Comparison of ENCODE assay signal across 19 mouse cellular contexts in genomic region chrX:162402487-162402886, GRCm38 (mm10).
A peak's percentile ranks its signal among the peaks of the same experiment; 100 is the strongest.
DNase-seq lines count a peak whose midpoint lies in the region; ATAC-seq lines count a peak whose summit lies in the region.
"Had no signal": no experiment of that assay in that cellular context is flagged by ENCODE, and none has a peak within 500 bp of the region (broad histone marks: within the 10 kb centered on the region; RNA-seq: fewer than 3 reads in every experiment).

No protein-coding gene starts in this region.

- no peaks in the 10 kb centered on the region for H3K4me1 ChIP-seq in heart, embryonic 12.5 days (replicated peaks)
- H3K4me1 ChIP-seq in neural tube, embryonic 15.5 days, result no peaks in the 10 kb centered on the region
- H3K4me1 ChIP-seq in embryonic facial prominence, embryonic 10.5 days, result no peaks in the 10 kb centered on the region
- H3K4me1 ChIP-seq: heart, embryonic 13.5 days; limb, embryonic 12.5 days had no signal

- WGBS in heart, embryonic 12.5 days, result 63% methylated on average over 3 of the region's 3 CpGs
- 72% methylated on average over 3 of the region's 3 CpGs for WGBS in neural tube, embryonic 15.5 days
- 63% methylated on average over 3 of the region's 3 CpGs for WGBS in embryonic facial prominence, embryonic 10.5 days

- peak; percentile 3 to 6 for DNase-seq in heart, adult 18-20 months
- peak; percentile 13 for DNase-seq in neural tube, embryonic 10.5 days (ENCODE audit: extremely low spot score, low spot score)
- peak; percentile 12 for DNase-seq in embryonic facial prominence, embryonic 10.5 days (ENCODE audit: low spot score)
- DNase-seq in lung, postnatal 10 days, result peak; percentile 29
- DNase-seq: adrenal gland, adult 8-10 months; gastrocnemius, postnatal 25 days; midbrain, embryonic 14.5 days; thymus, adult 2 months had no signal

- no peaks in the 10 kb centered on the region for H3K9me3 ChIP-seq in heart, embryonic 12.5 days (replicated peaks)
- no peaks in the 10 kb centered on the region for H3K9me3 ChIP-seq in neural tube, embryonic 15.5 days (replicated peaks)
- H3K9me3 ChIP-seq in embryonic facial prominence, embryonic 10.5 days, result no peaks in the 10 kb centered on the region
- H3K9me3 ChIP-seq: heart, embryonic 13.5 days; limb, embryonic 12.5 days had no signal

- no peaks in the 10 kb centered on the region for H3K36me3 ChIP-seq in heart, embryonic 12.5 days
- no peaks in the 10 kb centered on the region for H3K36me3 ChIP-seq in neural tube, embryonic 15.5 days
- no peaks in the 10 kb centered on the region for H3K36me3 ChIP-seq in embryonic facial prominence, embryonic 10.5 days (replicated peaks)
- H3K36me3 ChIP-seq: heart, embryonic 13.5 days; limb, embryonic 12.5 days had no signal

- H3K27ac ChIP-seq in heart, embryonic 12.5 days (ENCODE audit: poor library complexity, severe bottlenecking), result no peak overlapping the region
- no peak overlapping the region for H3K27ac ChIP-seq in neural tube, embryonic 15.5 days (replicated peaks)
- H3K27ac ChIP-seq in embryonic facial prominence, embryonic 10.5 days (replicated peaks), result no peak overlapping the region
- H3K27ac ChIP-seq: heart, embryonic 13.5 days; hindbrain, embryonic 14.5 days; kidney, postnatal 0 days; left cerebral cortex, adult 2 months; limb, embryonic 12.5 days; liver, embryonic 14.5 days had no signal

- H3K9ac ChIP-seq in heart, embryonic 12.5 days, result no peak overlapping the region
- no peak overlapping the region for H3K9ac ChIP-seq in neural tube, embryonic 15.5 days (replicated peaks)
- H3K9ac ChIP-seq: heart, embryonic 13.5 days; hindbrain, embryonic 14.5 days; limb, embryonic 12.5 days; liver, embryonic 14.5 days had no signal

- no peak overlapping the region for H3K4me2 ChIP-seq in heart, embryonic 12.5 days
- no peak overlapping the region for H3K4me2 ChIP-seq in neural tube, embryonic 15.5 days
- H3K4me2 ChIP-seq: heart, embryonic 13.5 days; hindbrain, embryonic 14.5 days; limb, embryonic 12.5 days had no signal

- ATAC-seq in heart, embryonic 12.5 days (ENCODE audit: insufficient number of reproducible peaks, low FRiP score), result no peak
- ATAC-seq in neural tube, embryonic 15.5 days (ENCODE audit: low FRiP score), result no peak
- no peak for ATAC-seq in monocyte, adult 5-6 weeks (replicated peaks; ENCODE audit: insufficient number of reproducible peaks, low FRiP score, low TSS enrichment, poor library complexity, severe bottlenecking)
- ATAC-seq: CD4-positive, CD25-positive, alpha-beta regulatory T cell, adult 4 months; intestine, postnatal 0 days had no signal

- 0 out of 2 replicates have a peak, but pooled peaks cover 5% of the 10 kb centered on the region for H3K27me3 ChIP-seq in heart, embryonic 12.5 days (replicated peaks)
- H3K27me3 ChIP-seq in neural tube, embryonic 15.5 days (replicated peaks), result peaks cover 8% of the 10 kb centered on the region; the same call in 1 of the 2 replicates
- peaks cover 98% of the 10 kb centered on the region for H3K27me3 ChIP-seq in embryonic facial prominence, embryonic 10.5 days (replicated peaks; ENCODE audit: low read depth, poor library complexity, severe bottlenecking)
- H3K27me3 ChIP-seq: heart, embryonic 13.5 days had no signal

- H3K4me3 ChIP-seq in heart, embryonic 12.5 days, result no peak overlapping the region
- H3K4me3 ChIP-seq in neural tube, embryonic 15.5 days (replicated peaks), result no peak overlapping the region
- H3K4me3 ChIP-seq in embryonic facial prominence, embryonic 10.5 days, result no peak overlapping the region
- H3K4me3 ChIP-seq: heart, embryonic 13.5 days; left cerebral cortex, adult 2 months; limb, embryonic 12.5 days had no signal
